In genomic region chr3:84246421-84246861, GRCm38 (mm10) we compare ENCODE assay signal across 18 mouse cellular contexts.
A peak's percentile ranks its signal among the peaks of the same experiment; 100 is the strongest.
DNase-seq lines count a peak whose midpoint lies in the region; ATAC-seq lines count a peak whose summit lies in the region.
"Had no signal": no experiment of that assay in that cellular context is flagged by ENCODE, and none has a peak within 500 bp of the region (broad histone marks: within the 10 kb centered on the region; RNA-seq: fewer than 3 reads in every experiment).

No protein-coding gene starts in this region.

- peaks cover 13% of the 10 kb centered on the region for H3K36me3 ChIP-seq in forebrain, embryonic 14.5 days (ENCODE audit: control insufficient read depth, insufficient read depth, low read length)
- no peaks in the 10 kb centered on the region for H3K36me3 ChIP-seq in forebrain, embryonic 11.5 days (ENCODE audit: control insufficient read depth, insufficient read depth, low read length)
- no peaks in the 10 kb centered on the region for H3K36me3 ChIP-seq in intestine, embryonic 15.5 days
- H3K36me3 ChIP-seq: liver, embryonic 12.5 days; neural tube, embryonic 15.5 days had no signal

- H3K4me1 ChIP-seq in forebrain, embryonic 14.5 days (ENCODE audit: control insufficient read depth, insufficient read depth, low read length): peaks cover 12% of the 10 kb centered on the region
- H3K4me1 ChIP-seq in forebrain, embryonic 11.5 days (replicated peaks; ENCODE audit: control insufficient read depth, insufficient read depth, low read length): no peaks in the 10 kb centered on the region
- peaks cover 14% of the 10 kb centered on the region for H3K4me1 ChIP-seq in intestine, embryonic 15.5 days (replicated peaks)
- H3K4me1 ChIP-seq: liver, embryonic 12.5 days had no signal

- peak; percentile 68 for DNase-seq in forebrain, embryonic 14.5 days (ENCODE audit: low spot score)
- no peak for DNase-seq in forebrain, embryonic 11.5 days (ENCODE audit: low spot score)
- DNase-seq in frontal cortex, postnatal 36 days (ENCODE audit: low spot score in 2 of 2): peak; percentile 85 to 94
- DNase-seq in left cerebral cortex, adult 18-20 months (ENCODE audit: low spot score in 2 of 2): peak; percentile 81 to 87
- peak; percentile 85 for DNase-seq in right cerebral cortex, postnatal 25 days
- no peak for DNase-seq in Muller cell, postnatal 12 days (ENCODE audit: inconsistent ontology term)
- no peak for DNase-seq in yolk sac, embryonic 10.5 days (ENCODE audit: low spot score)
- DNase-seq: adrenal gland, adult 2 months; cerebellum, postnatal 10 days; heart, adult 2 months; kidney, adult 2 months; thymus, postnatal 4 days had no signal

- no peak overlapping the region for H3K9ac ChIP-seq in forebrain, embryonic 14.5 days (ENCODE audit: low read length)
- no peak overlapping the region for H3K9ac ChIP-seq in forebrain, embryonic 11.5 days (ENCODE audit: low read length)
- no peak overlapping the region for H3K9ac ChIP-seq in intestine, embryonic 15.5 days
- H3K9ac ChIP-seq: embryonic facial prominence, embryonic 13.5 days; hindbrain, embryonic 14.5 days; liver, embryonic 12.5 days; neural tube, embryonic 15.5 days had no signal

- H3K4me2 ChIP-seq in forebrain, embryonic 14.5 days (ENCODE audit: low read length): no peak overlapping the region
- H3K4me2 ChIP-seq in forebrain, embryonic 11.5 days (ENCODE audit: low read depth, low read length, severe bottlenecking): no peak overlapping the region
- H3K4me2 ChIP-seq in intestine, embryonic 15.5 days (replicated peaks): no peak overlapping the region
- H3K4me2 ChIP-seq: embryonic facial prominence, embryonic 13.5 days; hindbrain, embryonic 14.5 days; liver, embryonic 12.5 days; neural tube, embryonic 15.5 days had no signal

- ATAC-seq in forebrain, embryonic 14.5 days: peak; percentile 61
- ATAC-seq in forebrain, embryonic 11.5 days (replicated peaks; ENCODE audit: low FRiP score): no peak
- no peak for ATAC-seq in intestine, embryonic 15.5 days
- ATAC-seq: liver, embryonic 12.5 days; lung, postnatal 0 days had no signal

- WGBS in forebrain, embryonic 14.5 days: 50% methylated on average over 7 of the region's 7 CpGs
- 93% methylated on average over 7 of the region's 7 CpGs for WGBS in forebrain, embryonic 11.5 days
- WGBS in intestine, embryonic 15.5 days: 76% methylated on average over 7 of the region's 7 CpGs

- no peaks in the 10 kb centered on the region for H3K27me3 ChIP-seq in forebrain, embryonic 14.5 days (replicated peaks; ENCODE audit: control insufficient read depth, insufficient read depth, low read length)
- no peaks in the 10 kb centered on the region for H3K27me3 ChIP-seq in forebrain, embryonic 11.5 days (ENCODE audit: control insufficient read depth, insufficient read depth, low read length)
- H3K27me3 ChIP-seq in intestine, embryonic 15.5 days (replicated peaks): no peaks in the 10 kb centered on the region
- H3K27me3 ChIP-seq: embryonic facial prominence, embryonic 13.5 days; neural tube, embryonic 15.5 days had no signal

- no peak overlapping the region for H3K27ac ChIP-seq in forebrain, embryonic 14.5 days (ENCODE audit: low read depth, low read length)
- no peak overlapping the region for H3K27ac ChIP-seq in forebrain, embryonic 11.5 days (ENCODE audit: low read depth, low read length)
- H3K27ac ChIP-seq in intestine, embryonic 15.5 days: no peak overlapping the region
- H3K27ac ChIP-seq: embryonic facial prominence, embryonic 13.5 days; heart, adult 2 months; hindbrain, embryonic 14.5 days; liver, embryonic 12.5 days; neural tube, embryonic 15.5 days had no signal

- H3K4me3 ChIP-seq in forebrain, embryonic 14.5 days (ENCODE audit: low read depth, low read length): no peak overlapping the region
- H3K4me3 ChIP-seq in forebrain, embryonic 11.5 days (ENCODE audit: low read depth, low read length): no peak overlapping the region
- H3K4me3 ChIP-seq in intestine, embryonic 15.5 days (replicated peaks): no peak overlapping the region
- H3K4me3 ChIP-seq: embryonic facial prominence, embryonic 13.5 days; heart, adult 2 months; liver, embryonic 12.5 days; neural tube, embryonic 15.5 days had no signal

- no peaks in the 10 kb centered on the region for H3K9me3 ChIP-seq in forebrain, embryonic 14.5 days (replicated peaks; ENCODE audit: control insufficient read depth, low read length)
- H3K9me3 ChIP-seq in forebrain, embryonic 11.5 days (ENCODE audit: control insufficient read depth, low read length): no peaks in the 10 kb centered on the region
- H3K9me3 ChIP-seq in intestine, embryonic 15.5 days: no peaks in the 10 kb centered on the region
- H3K9me3 ChIP-seq: embryonic facial prominence, embryonic 13.5 days; liver, embryonic 12.5 days; neural tube, embryonic 15.5 days had no signal

Comparison
In these comparisons a context has a peak if more than half of its experiments do, and no peak if none do; other contexts are left out.
1. DNase-seq: peak in forebrain, embryonic 14.5 days (single experiment), frontal cortex, postnatal 36 days (2 of 2), left cerebral cortex, adult 18-20 months (2 of 2) and right cerebral cortex, postnatal 25 days (single experiment); none in forebrain, embryonic 11.5 days (single experiment), Muller cell, postnatal 12 days (single experiment) and yolk sac, embryonic 10.5 days (single experiment).